Mouse (Mus musculus) forebrain, embryonic 16.5 days (tissue): ENCODE measurements around the gene 2410137M14Rik. TPM values are rescaled to one million over a fixed set of nuclear protein-coding genes. Genes with fewer than 3 reads are reported as not detected.

Source experiments
- ATAC-seq: fragments of 200-750 bp; cut with Nextera tagmentation; 2 replicates; pipeline ENCODE4 v1.8.0; 2017; ENCODE audit warnings: mild to moderate bottlenecking, moderate library complexity
- H3K27ac ChIP-seq: fragments of 300-500 bp; sonication (generic); 2 replicates; pipeline ENCODE4 v1.5.1; 2014; ENCODE audit warnings: low read length, control low read depth
- H3K27me3 ChIP-seq: fragments of 300-500 bp; sonication (generic); replicated peaks from 2 replicates; pipeline ENCODE4 v1.6.1; 2014; ENCODE audit warnings: low read length; ENCODE audit not compliant: control insufficient read depth, insufficient read depth
- H3K36me3 ChIP-seq: fragments of 300-500 bp; sonication (generic); 2 replicates; pipeline ENCODE4 v1.6.1; 2014; ENCODE audit not compliant: control insufficient read depth, insufficient read depth
- H3K4me1 ChIP-seq: fragments of 300-500 bp; sonication (generic); replicated peaks from 2 replicates; pipeline ENCODE4 v1.6.1; 2014; ENCODE audit warnings: low read length; ENCODE audit not compliant: control insufficient read depth, insufficient read depth
- H3K4me2 ChIP-seq: fragments of 300-500 bp; sonication (generic); 2 replicates; pipeline ENCODE4 v1.6.1; 2014; ENCODE audit warnings: mild to moderate bottlenecking, low read length, control low read depth
- H3K4me3 ChIP-seq: fragments of 300-500 bp; sonication (generic); replicated peaks from 2 replicates; pipeline ENCODE4 v1.5.1; 2014; ENCODE audit warnings: mild to moderate bottlenecking, low read length, control low read depth
- H3K9ac ChIP-seq: fragments of 300-500 bp; sonication (generic); replicated peaks from 2 replicates; pipeline ENCODE4 v1.6.1; 2014; ENCODE audit warnings: low read depth, low read length, control low read depth
- H3K9me3 ChIP-seq: fragments of 300-500 bp; sonication (generic); 2 replicates; pipeline ENCODE4 v1.6.1; 2016; ENCODE audit warnings: low read length; ENCODE audit not compliant: control insufficient read depth
- WGBS: fragments of 180-500 bp; shearing (Covaris S2); extraction: QIAGEN DNeasy Blood & Tissue Kit; methylation state at CpG from one replicate; pipeline ENCODE4 v1.1.7; 2014; 5-methylcytosine and 5-hydroxymethylcytosine counted together
- polyA plus RNA-seq: library from polyadenylated mRNA; unstranded; fragments of >200 nt; fragmentation: Nextera tagmentation; extraction: Ambion mirVana; gene quantifications from 2 replicates; pipeline ENCODE4 v1.2.1, GENCODE M21; 2015

Gene 2410137M14Rik
- polyA plus RNA-seq, 1 experiment from 2014 or later, result 0.25 TPM

DNA sequence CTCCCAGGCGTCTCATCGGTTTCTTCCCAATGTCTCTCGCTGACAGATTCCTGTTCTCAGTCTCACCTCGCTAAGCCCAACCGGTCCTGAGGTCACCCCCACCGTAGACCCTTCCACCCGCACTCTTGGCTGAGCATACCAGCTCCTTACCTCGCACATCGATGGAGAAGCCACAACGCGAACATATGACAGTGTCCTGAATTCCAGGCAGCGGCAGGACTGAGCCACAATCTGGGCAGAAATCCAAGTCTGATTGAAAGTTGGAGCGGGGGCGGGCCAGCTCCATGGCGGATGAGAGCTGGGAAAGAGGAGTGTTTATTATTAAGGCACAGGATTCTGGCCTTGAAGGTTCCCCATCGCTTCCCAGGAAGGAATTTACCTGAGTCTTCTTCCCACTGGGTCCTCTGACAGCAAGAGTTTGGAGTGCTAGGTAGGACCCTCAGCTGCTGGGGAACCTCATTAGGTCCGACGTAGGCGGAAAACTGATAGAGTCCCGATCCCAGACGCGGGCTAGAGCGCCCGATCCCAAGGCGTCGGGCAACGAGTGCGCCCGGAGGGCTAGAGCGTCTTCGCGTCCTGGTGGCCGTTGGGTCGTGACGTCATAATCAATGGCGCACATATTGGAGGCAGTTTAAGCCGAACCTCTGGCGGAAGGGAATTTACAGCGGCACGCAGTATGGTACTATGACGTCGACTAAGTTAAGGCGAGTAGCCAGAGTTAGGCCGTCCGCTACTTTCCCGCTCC, 22.9 kb downstream of the 2410137M14Rik start, which contains the start of the genes Znrd1 and Znrd1as:
Gene Znrd1 (minus strand): TSS at position 561 of the 745 bp plus-strand sequence.
Gene Znrd1as (plus strand): TSS at position 594 of the 745 bp plus-strand sequence.
- no peaks in the 10 kb centered on the region for H3K27me3 ChIP-seq
- H3K4me2 ChIP-seq, result peak within 1 kb of the TSS; percentile 88
- peak; percentile 98 for ATAC-seq
- H3K27ac ChIP-seq, result peak within 1 kb of the TSS; percentile 82
- H3K36me3 ChIP-seq, result peaks cover 7% of the 10 kb centered on the region; the same call in 1 of the 2 replicates
- WGBS, result under 1% methylated on average over 46 of the region's 46 CpGs
- peak within 1 kb of the TSS; percentile 55 for H3K4me3 ChIP-seq
- H3K9ac ChIP-seq, result peak within 1 kb of the TSS; percentile 83
- peaks cover 14% of the 10 kb centered on the region for H3K4me1 ChIP-seq
- no peaks in the 10 kb centered on the region for H3K9me3 ChIP-seq

DNA sequence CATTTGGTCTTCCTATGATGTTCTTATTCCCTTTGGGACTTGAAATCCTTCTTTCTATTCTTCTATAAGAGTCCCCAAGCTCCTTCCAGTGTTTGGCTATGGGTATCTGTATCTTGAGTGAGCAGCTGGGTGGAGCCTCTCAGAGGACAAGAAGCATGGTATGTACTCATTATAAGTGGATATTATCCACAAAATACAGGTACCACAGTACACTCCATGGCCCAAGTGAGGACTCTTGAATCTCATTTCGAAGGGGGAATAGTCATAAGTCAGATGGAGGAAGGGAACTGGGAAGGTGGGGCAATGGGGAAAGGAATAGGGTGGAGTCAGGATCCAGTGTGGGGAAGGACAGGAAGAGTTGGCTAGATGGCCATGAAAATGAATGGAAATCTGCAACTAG, 28.0 kb downstream of the 2410137M14Rik start:
- 86% methylated on average over 1 of the region's 1 CpGs for WGBS
- Histone ChIP-seq H3K4me1 (peaks cover 19% of the 10 kb centered on the region), H3K9ac (no peak overlapping the region), H3K9me3 (no peaks in the 10 kb centered on the region), H3K4me2 (no peak overlapping the region), H3K36me3 (peaks cover 15% of the 10 kb centered on the region; the same call in 1 of the 2 replicates), H3K4me3 (no peak overlapping the region), H3K27me3 (no peaks in the 10 kb centered on the region), H3K27ac (no peak overlapping the region)
- ATAC-seq, result no peak

DNA sequence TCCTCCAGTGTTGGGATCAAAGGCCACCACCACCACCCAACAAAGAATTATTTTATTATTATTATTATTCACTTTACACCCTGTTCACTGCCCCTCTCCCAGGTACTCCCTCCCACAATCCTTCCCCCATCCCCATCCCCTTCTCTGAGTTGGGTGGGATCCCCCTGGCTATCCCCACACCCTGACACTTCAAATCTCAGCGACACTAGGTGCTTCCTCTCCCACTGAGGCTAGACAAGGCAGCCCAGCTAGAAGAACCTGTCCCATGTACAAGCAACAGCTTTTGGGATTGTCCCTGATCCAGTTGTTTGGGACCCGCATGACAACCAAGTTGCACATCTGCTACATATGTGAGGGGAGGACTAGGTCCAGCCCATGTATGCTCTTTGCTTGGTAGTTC, 28.4 kb downstream of the 2410137M14Rik start:
- Histone ChIP-seq H3K9me3 (no peaks in the 10 kb centered on the region), H3K36me3 (peaks cover 15% of the 10 kb centered on the region; the same call in 1 of the 2 replicates), H3K9ac (no peak overlapping the region), H3K4me1 (peaks cover 18% of the 10 kb centered on the region), H3K4me3 (no peak overlapping the region), H3K27ac (no peak overlapping the region), H3K27me3 (no peaks in the 10 kb centered on the region), H3K4me2 (no peak overlapping the region)
- ATAC-seq, result no peak
- WGBS, result 84% methylated on average over 2 of the region's 2 CpGs

DNA sequence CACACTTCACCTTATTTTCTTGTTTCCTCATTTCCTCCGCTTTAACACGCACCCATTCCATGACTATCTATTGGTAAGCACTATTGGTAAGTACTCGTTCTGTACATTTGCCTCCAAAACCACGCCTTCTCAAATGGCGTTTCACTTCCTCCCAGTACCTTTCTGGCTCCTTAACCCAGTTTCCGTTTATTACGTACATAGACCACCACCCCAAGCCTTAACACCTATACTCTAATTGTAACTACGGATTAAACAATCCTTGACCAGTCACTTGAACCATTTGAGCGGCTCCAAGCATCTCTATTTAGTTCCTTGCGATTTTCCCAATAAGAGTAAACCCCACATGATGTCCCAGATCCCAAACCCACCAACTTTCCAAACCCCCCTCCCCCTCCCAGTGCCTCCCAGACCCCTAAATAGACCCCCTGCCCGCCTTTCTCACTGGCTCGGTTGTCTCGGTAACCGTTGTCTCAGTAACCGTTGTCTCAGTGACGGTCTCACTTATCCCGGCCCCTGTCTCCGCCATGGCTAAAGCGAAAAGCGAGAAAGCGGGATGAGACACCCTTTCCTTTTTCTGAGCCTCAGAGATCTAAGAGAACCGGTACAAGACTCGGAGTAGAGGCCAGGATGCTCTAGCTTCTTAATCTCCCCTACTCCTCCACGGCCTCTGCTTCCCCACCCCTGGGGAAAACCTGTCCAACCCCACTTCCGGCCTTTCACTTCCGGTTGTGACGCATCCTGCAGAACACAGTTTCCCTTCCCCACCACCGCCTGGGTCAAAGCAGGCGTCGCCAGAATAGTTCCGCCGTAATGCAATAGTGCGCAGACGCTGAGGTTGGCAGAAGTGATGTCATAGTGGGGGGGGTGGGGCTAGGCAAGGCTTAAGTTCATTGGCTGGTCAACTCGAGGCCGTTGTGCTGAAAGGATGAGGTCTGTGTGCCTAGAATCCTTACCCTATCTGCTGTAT, 29.8 kb downstream of the 2410137M14Rik start, which contains the start of gene Ppp1r11:
Gene Ppp1r11 (minus strand): TSS at position 761 of the 967 bp plus-strand sequence.
- no peaks in the 10 kb centered on the region for H3K9me3 ChIP-seq

DNA sequence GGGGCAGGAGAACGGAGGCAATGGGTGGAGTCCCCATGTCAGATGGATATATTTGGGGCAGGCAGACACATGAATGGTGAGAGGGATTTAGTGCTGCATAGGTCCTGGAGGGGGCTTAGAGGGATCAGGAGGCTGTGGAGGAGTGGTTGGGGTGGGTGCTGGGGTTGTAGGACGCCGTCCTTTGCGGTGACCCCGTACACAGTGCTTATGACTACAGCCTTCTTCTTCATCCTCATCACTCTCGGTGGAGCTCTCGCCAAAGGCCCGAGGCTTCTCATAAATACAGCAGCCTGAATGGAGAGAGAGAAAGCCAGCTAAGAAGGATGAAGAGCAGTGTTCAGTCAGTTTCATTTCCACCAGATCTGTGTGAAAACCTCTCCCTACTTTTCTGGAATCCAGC, 31.8 kb downstream of the 2410137M14Rik start:
- no peak overlapping the region for H3K9ac ChIP-seq
- H3K9me3 ChIP-seq, result no peaks in the 10 kb centered on the region
- no peak overlapping the region for H3K27ac ChIP-seq
- H3K27me3 ChIP-seq, result peaks cover 13% of the 10 kb centered on the region
- H3K4me1 ChIP-seq, result peaks cover 21% of the 10 kb centered on the region
- WGBS, result 92% methylated on average over 8 of the region's 8 CpGs
- ATAC-seq, result no peak
- peaks cover 11% of the 10 kb centered on the region; the same call in 1 of the 2 replicates for H3K36me3 ChIP-seq
- H3K4me2 ChIP-seq, result no peak overlapping the region
- H3K4me3 ChIP-seq, result no peak overlapping the region

More for the DNA sequence above, 29.8 kb downstream of the 2410137M14Rik start, which contains the start of gene Ppp1r11:
- Histone ChIP-seq H3K4me3 (peak within 1 kb of the TSS; percentile 58), H3K4me2 (peak within 1 kb of the TSS; percentile 93), H3K27ac (peak within 1 kb of the TSS; percentile 88), H3K9ac (peak within 1 kb of the TSS; percentile 63), H3K27me3 (no peaks in the 10 kb centered on the region), H3K4me1 (peaks cover 21% of the 10 kb centered on the region), H3K36me3 (peaks cover 15% of the 10 kb centered on the region; the same call in 1 of the 2 replicates)
- WGBS, result 2% methylated on average over 36 of the region's 36 CpGs
- peak; percentile 96 for ATAC-seq

DNA sequence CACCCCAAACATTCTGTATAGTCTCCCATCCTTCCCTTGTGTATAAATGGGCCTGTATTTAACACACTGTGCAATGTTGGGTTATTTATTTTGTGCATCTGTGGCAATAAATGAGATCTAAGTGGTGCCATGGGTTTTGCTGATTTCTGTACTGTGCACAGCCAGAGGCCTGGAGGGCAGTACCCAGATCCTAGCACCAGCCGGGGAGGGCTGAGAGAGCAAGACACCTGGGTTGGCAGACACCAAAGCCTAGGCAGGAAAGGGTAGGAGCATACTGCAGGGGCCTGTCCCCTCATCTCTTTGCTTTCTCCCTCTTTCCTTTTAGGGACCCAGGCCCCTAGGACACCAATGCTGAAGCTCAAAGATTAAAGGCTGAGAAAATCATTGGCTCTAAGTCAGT, 32.8 kb downstream of the 2410137M14Rik start:
- H3K4me3 ChIP-seq, result no peak overlapping the region
- WGBS, result 85% methylated on average over 1 of the region's 1 CpGs
- no peak for ATAC-seq
- H3K4me1 ChIP-seq, result peaks cover 21% of the 10 kb centered on the region
- peaks cover 23% of the 10 kb centered on the region for H3K27me3 ChIP-seq
- no peak overlapping the region for H3K4me2 ChIP-seq
- H3K27ac ChIP-seq, result no peak overlapping the region
- no peaks in the 10 kb centered on the region for H3K9me3 ChIP-seq
- H3K36me3 ChIP-seq, result peaks cover 8% of the 10 kb centered on the region; the same call in 1 of the 2 replicates
- no peak overlapping the region for H3K9ac ChIP-seq

DNA sequence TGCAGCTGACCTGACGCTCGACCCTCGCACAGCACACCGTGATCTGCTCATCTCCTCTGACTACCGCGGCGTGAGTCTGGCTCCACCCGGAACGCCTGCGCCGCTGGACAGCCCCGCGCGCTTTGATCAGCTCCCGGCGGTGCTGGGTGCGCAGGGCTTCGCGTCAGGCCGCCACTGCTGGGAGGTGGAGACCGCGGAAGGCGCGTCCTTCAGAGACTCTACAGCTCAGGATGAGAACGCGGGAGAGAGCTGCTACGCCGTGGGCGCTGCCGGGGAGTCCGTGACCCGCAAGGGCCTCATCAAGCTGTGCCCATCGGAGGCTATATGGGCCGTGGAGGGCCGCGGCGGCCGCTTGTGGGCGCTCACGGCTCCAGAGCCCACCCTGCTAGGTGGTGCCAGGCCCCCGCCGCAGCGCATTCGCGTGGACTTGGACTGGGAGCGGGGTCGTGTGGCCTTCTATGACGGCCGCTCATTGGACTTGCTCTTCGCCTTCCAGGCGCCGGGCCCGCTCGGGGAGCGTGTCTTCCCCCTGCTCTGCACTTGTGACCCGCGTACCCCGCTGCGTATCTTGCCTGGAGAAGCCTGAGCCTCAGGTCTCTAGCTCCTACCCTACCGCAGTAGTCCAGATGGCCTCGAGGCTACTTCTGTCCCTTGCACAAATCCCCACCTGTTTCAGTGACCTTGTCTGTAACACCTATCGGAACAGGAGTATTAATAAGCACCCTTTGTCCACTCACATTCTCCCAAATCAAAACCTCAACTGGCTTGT, 33.8 kb downstream of the 2410137M14Rik start:
- peak; percentile 47 for ATAC-seq
- Histone ChIP-seq H3K36me3 (peaks cover 8% of the 10 kb centered on the region; the same call in 1 of the 2 replicates), H3K9ac (peak overlapping the region; percentile 80), H3K9me3 (no peaks in the 10 kb centered on the region), H3K4me2 (peak overlapping the region; percentile 97), H3K27me3 (peaks cover 32% of the 10 kb centered on the region), H3K4me3 (peak overlapping the region; percentile 56), H3K27ac (peak overlapping the region; percentile 14; the same call in 1 of the 2 replicates), H3K4me1 (peaks cover 32% of the 10 kb centered on the region)
- under 1% methylated on average over 62 of the region's 62 CpGs for WGBS

DNA sequence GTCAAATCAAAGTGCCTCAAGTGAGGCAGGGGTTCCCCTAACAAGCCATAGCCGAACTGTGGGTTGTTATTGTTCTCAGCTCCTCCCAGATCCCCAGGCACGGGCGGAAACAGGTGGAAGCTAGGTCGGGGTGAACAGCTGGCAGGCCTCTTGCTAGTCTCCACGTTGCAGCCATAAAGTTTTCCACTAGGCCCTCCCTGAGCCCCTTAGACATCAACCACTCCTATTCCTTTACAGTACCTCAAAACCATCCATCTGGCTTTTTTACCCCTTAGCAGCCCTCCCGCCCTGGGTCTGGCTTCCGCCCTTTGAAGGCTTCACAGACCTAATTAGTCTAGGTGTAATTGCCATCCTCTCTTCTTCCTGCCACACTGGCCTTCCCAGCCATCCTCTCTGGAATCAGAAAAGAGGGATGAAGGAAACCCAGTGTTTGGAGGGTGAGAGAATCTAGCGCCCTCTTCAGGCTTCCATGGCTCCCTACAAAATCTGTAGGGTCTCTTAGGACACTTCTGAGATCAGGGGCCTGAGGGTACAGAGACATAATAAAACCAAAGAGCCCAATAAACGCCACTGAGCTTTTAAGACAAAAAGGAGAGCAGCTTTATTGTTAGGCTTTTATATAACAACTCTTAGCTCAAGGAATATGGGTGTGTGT, 36.8 kb downstream of the 2410137M14Rik start:
- Histone ChIP-seq H3K27me3 (peaks cover 42% of the 10 kb centered on the region), H3K9ac (no peak overlapping the region), H3K4me2 (no peak overlapping the region), H3K4me3 (no peak overlapping the region), H3K27ac (no peak overlapping the region), H3K9me3 (no peaks in the 10 kb centered on the region), H3K4me1 (peaks cover 20% of the 10 kb centered on the region), H3K36me3 (peaks cover 7% of the 10 kb centered on the region; the same call in 1 of the 2 replicates)
- 16% methylated on average over 9 of the region's 9 CpGs for WGBS
- ATAC-seq, result no peak
